Mouse (Mus musculus) lung, adult 18-20 months (tissue): ENCODE data around the gene Relch.
A peak's percentile ranks its signal among the peaks of the same experiment; 100 is the strongest.
"Not testable (repeated sequence)": the region's sequence is repeated elsewhere in the genome, so short reads cannot be mapped to it uniquely, and the experiment has no call there.

Source experiments
- DNase-seq, 2 experiments: peaks; one replicate each; pipeline ENCODE4 v3.0.0; 2022; ENCODE audit warnings: mixed read lengths in 2 of 2

The Relch gene

GRCm38 (mm10) chr1:105746858-105747596, 83.4 kb downstream of the Relch start:
- DNase-seq, result no peak

- DNase-seq, result no peak
These were observed 84.6 kb downstream of the Relch start for GRCm38 (mm10) chr1:105748091-105748799.

- DNase-seq, result no peak
These were observed 88.5 kb downstream of the Relch start for GRCm38 (mm10) chr1:105752196-105752595.

GRCm38 (mm10) chr1:105752944-105753343, 89.3 kb downstream of the Relch start:
- no peak for DNase-seq

GRCm38 (mm10) chr1:105758798-105759197, 95.1 kb downstream of the Relch start:
- no peak for DNase-seq

GRCm38 (mm10) chr1:105759422-105760165, 95.9 kb downstream of the Relch start:
- no peak for DNase-seq

GRCm38 (mm10) chr1:105765586-105765985, 101.9 kb downstream of the Relch start:
- no peak for DNase-seq

- DNase-seq, result not testable (repeated sequence)
These were observed 102.4 kb downstream of the Relch start for GRCm38 (mm10) chr1:105766099-105766498.

- DNase-seq, result peak in 1 of 2 experiments; percentile 46
These were observed 104.7 kb downstream of the Relch start for GRCm38 (mm10) chr1:105768397-105768796.

GRCm38 (mm10) chr1:105770685-105771084, 107.0 kb downstream of the Relch start:
- DNase-seq, result no peak

GRCm38 (mm10) chr1:105776426-105776825, 112.8 kb downstream of the Relch start:
- DNase-seq, result peak; percentile 45 to 56

GRCm38 (mm10) chr1:105780079-105780456, 116.4 kb downstream of the Relch start:
- no peak for DNase-seq

- DNase-seq, result peak; percentile 60 to 69
These were observed 117.0 kb downstream of the Relch start, which contains the start of gene Tnfrsf11a for GRCm38 (mm10) chr1:105780457-105781364. TSS of gene Tnfrsf11a (plus strand) at chr1:105780718.

- no peak for DNase-seq
These were observed 117.9 kb downstream of the Relch start for GRCm38 (mm10) chr1:105781391-105782146.

GRCm38 (mm10) chr1:105784257-105785016, 120.8 kb downstream of the Relch start:
- no peak for DNase-seq

- peak; percentile 35 to 43 for DNase-seq
These were observed 121.5 kb downstream of the Relch start for GRCm38 (mm10) chr1:105785146-105785545.

- peak; percentile 56 to 63 for DNase-seq
These were observed 123.2 kb downstream of the Relch start for GRCm38 (mm10) chr1:105786731-105787357.

GRCm38 (mm10) chr1:105790103-105790502, 126.4 kb downstream of the Relch start:
- no peak for DNase-seq

- DNase-seq, result no peak
These were observed 131.0 kb downstream of the Relch start for GRCm38 (mm10) chr1:105794670-105795069.

GRCm38 (mm10) chr1:105795705-105796104, 132.0 kb downstream of the Relch start:
- DNase-seq, result no peak
